Mouse (Mus musculus): ENCODE measurements around the gene Baat.
A peak's percentile ranks its signal among the peaks of the same experiment; 100 is the strongest.
"Not testable (repeated sequence)": the region's sequence is repeated elsewhere in the genome, so short reads cannot be mapped to it uniquely, and the experiment has no call there.

Gene Baat

DNA sequence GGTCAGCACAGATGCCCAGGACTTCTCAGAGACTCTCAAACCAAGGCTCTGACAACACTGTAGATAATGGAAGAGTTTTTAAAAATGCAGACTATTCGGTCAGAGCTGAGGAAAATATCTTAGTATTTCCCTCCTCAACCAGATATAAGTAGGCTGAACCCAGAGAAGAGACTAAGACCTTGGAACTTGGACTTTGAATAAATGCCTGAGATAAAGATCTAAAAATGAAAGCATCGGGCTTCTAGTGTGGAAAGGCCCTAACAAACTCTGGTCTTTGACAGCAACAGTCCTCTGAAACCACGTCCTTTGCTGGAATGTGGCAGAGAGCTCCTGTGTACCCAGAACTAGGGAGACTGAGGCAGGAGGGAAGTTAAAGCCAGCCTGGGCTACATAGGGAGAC is at the start of gene Baat:
Baat (minus strand) TSS at position 172 of the 400 bp plus-strand sequence.
- DNase-seq = no peak

DNA sequence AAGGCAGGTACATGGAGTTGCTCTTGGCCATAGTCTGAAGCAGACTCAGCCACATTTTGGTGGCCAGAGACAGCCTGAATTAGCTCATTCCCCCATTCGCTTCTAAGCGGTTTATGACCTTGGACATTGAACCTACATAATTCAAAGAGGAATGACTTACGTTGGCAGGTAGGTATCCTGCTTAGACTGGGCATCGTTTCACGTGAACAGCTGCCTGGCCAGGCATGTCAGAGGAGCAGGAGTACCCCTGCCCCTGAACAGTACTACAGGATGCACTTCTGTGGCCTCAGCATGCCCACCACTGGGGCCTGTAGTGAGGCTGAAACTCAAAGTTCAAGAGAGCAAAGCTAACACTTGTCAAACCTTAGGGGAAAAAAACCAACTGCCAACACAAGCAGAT is 47.0 kb upstream of the Baat start:
- peak; percentile 55 to 93 for DNase-seq

DNA sequence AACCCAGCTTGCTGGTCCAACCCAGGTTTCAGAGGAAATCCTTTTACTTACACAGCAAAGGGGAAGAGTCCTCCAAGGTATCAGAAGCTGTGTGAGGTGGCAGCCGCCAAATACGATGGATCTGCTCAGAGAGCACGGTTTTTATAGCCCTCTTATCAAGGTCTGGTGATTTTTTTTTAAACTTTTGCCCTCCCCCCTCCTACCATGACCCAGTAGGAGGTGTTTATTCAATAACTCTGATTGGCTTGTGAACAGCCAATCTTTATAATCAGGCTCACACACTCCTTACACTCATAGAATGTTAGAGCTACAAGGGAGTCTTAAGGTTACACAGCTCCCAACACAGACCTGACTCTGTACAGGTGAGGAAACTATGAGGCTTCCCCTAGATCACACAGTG is 43.0 kb upstream of the Baat start, which contains the start of gene Aldob:
Aldob (minus strand) TSS at position 164 of the 400 bp plus-strand sequence.
- DNase-seq = peak; percentile 84 to 87

DNA sequence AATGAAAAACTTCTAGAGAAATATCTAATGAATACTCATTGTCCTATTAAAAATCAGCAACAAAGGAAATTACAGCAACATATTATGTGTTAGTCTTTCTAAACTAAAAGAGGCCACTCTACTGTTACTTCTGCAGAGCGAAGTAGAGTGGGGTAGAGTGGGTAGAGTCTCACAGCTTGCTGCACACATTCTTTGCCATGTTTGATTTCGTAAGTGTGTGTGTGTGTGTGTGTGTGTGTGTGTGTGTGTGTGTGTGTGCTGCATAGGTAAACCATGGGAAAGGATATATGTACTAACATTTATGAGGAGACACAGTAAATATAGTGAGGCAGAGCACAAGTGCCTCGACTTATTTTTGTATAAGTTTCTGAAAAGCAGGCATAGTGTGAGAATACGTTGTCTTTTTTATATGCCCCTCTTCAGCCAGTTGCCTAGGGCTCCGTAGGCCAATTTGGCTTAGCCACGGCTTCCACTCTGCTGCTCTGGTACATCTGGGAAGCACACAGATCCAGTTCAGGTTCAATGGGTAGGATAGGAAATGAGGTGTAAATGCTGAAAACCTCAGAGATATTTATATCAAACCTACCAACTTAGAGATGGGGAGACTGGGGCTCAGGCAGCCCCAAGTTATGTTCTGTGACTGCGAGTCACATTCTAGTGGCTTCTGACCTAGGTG is 41.3 kb upstream of the Baat start:
- no peak for DNase-seq

DNA sequence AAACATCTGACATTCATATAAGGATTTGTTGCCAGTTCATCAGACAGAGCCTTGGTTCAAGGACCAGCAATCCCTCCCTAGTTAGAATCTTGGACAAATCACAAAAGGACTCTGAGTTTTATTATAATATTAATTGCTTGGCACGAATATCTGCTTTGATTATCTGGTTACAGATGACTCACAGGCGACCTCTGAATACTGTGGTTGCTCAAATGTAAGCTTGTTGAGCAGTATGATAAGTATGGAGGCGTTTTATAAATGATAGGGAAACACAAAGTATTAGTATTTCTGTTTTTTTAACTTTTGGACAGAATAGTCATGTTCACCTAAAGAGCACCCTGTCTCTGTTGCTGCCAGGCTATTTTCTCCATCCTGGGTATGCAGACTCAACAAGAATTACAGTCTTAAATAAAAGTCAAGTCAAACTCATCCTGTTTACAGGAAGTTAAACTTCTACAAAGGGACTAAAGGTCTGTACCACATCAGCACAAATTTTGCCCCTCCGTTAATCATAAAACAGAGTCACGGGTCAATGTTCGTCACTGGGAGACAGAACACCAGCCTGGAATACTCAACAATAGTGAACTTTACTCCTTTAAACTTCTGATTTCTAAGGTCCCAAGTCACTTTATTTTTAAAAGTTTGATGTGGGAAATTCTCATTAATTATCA is 40.7 kb upstream of the Baat start:
- peak; percentile 55 to 61 for DNase-seq

DNA sequence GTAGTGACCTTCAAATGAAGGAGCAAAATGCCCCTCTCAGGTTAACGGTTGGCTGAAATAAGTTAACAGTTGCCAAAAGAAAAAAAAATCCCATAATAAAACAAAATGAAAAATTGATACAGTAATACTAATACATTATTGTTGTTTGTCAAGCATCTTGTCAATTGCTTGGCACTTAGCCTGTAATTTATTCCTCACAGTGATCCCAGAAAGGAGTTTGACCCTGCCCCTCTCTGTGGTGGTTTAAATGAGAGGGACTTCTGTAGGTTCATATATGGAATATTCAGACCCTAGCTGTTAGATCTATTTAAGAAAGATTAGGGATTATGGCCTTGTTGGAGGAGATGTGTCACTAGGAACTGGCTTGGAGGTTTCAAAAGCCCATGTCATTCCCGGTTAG is 39.7 kb upstream of the Baat start:
- DNase-seq = no peak

DNA sequence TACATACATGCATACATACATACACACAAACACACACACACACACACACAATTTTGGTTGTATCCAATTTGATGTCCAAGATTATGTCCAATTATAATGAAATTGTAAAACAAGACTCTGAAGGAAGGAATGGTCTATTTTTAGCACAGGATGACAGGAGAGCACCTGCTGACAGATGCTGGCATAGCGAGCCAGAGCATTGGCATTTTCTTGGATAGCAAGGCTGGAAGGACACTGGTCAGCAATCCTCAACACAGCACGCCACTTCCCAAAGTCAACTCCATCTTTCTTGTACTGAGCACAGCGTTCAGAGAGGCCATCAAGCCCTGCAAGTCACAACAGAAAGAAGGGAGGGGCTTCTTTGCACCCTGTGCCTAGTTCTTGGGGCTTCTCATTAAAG is 34.6 kb upstream of the Baat start:
- DNase-seq = peak in 1 of 2 experiments; percentile 47

DNA sequence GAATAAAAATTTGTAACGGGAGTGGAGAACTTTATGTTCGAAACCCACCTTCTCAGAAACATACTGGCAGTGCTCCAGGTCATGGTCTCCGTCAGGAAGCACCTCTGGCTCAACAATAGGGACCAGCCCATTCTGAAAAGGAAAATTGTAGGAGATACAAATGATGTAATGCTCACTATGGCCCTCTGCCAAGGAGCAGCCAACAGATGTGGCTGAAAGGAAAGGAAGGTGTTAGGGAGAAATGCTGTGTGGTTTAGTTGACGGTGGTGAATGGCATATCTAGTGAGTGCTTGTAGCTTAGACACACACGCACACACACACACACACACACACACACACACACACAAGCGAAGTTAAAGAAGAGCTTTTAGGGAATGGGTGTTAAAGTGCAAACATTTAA is 33.3 kb upstream of the Baat start:
- peak in 1 of 2 experiments; percentile 42 for DNase-seq

DNA sequence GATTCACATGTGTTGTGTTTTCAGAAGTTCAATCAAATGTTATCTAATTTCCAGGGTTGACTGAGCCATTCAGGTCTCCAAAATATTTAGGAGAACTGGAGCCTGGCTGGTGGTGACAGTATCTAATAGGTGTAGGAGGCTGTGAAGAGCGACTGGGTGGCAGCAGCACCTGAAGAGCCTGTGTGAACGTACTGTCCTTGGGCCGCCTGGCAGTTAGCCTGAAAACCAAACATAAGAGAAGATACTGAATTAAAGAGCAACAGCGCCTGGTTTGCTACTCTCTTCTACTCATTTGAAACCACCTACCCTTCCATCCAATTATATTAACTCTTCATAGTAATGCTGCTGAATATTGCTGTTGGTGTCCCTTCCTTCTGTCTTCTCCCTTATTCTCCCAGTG is 30.3 kb upstream of the Baat start:
- DNase-seq = peak in 1 of 2 experiments; percentile 46

DNA sequence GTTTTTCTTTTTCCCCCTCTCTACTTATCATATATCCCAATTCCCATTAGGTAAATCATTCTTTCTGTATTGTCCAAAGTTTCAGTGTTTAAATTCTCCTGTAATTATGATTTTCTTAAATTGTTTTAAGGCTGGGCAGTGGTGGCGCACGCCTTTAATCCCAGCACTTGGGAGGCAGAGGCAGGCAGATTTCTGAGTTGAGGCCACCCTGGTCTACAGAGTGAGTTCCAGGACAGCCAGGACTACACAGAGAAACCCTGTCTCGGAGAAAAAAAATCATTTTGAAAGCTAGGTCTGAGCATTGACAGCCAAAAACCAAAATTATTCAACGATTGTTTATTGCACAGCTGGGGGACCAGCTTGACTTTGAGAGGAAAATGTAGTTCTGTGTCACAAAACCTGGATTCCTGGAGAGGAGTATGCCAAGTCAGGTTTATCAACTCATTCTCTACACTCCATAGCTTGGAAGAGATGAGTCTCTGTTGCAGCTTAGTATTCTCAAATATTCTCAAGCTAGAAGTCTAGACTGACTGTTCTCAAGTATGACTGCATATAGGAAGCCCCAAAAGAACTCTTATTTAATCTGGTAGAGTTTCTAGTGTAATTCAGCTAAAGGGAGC is 29.4 kb upstream of the Baat start:
- DNase-seq = peak in 1 of 2 experiments; percentile 53

DNA sequence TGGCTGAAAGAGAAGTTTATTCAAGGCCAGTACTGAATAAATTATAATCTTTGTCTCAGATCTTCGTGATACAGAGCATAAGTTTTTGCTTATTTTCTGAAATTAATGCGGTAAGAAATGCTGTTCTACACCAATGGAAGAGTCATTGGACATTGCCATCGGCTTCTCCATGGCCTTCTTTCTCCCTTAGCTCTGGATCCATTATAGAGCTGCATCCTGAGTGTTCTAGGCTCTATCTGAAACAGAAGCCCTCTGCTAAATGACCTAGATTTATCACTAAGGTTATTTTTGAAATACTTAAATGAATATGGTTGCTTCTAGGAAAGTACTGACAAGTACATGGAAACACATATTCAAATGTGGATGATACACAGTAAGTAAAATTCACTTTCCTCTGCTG is 28.7 kb upstream of the Baat start:
- DNase-seq = no peak

DNA sequence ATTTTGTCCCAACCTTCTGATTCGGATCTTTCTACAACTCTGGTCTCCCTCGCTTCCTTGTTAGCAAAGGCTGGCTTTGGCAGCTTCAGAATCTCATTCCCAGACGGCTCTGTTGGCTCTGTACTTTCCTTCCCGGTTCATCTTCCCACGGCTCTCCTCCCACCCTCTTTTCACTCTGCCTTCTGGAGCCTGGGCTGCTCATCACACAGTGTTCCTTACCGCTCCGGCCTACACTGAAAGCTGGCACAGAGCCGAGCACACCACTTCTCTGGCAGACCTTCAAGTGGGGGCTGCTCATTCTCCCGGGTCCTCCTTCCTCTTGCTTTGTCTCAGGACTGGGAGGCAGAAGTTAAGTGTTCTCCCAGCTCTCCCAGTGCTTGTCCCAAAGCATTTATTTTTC is 16.2 kb upstream of the Baat start:
- DNase-seq = peak in 1 of 2 experiments; percentile 51

DNA sequence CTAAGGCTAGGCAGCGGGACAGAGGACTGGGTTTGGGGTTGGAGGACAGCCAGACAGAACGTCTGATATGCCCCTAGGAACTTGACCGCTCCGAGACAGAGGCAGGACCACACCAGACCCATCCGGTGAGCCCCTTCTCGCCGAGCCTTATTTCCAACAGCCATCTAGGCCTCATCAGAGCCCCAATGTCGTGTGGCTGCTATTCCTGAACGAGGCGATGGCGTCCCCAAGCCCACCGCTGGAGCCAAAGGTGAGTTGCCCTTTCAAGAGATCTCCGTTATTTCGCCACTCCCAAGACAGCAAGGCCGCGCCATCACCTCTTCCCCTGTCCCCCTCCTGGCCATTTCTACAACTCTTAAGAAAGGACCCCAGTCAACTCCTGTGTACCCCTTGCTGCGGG is 15.0 kb upstream of the Baat start:
- no peak for DNase-seq

DNA sequence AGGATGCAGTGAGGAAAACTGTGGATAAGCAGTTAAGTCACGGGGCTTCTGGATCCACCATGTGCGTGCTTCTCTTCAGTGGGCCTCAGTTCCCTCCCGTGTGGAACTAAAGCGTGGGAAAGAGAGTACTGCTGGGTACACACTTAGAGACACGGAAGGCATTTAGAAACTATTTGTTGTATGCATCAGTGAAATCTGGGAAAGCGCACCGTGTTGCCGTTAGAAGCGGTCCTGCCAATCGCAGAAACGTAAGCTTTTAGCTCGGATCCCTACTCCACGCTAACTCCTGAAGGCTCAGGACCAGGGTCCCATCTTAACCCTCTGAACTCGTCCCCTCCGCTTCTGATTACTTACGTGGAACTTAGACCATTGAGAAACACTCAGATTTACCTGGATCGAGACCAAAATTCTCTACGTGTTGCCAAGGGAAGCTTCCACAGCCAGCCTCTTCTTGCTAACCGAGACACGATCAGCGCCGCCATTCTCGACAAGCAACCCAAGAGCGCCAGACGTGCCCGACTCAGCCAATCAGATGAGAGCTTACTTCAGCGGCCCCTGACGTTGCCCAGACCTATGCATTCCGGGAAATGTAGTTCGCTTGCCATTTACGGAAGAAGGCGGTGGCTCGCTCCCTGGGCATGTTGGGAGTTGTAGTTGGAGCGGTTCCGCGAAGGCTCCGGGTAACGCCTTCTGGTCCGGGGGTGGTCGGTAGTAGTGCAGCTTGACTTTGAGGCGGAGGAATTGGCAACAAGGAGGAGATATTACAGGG is 14.4 kb upstream of the Baat start, which contains the start of the genes Mrpl50 and Zfp189:
Mrpl50 (minus strand) TSS at position 522 of the 769 bp plus-strand sequence.
Zfp189 (plus strand) TSS at position 605 of the 769 bp plus-strand sequence.
- peak; percentile 95 to 98 for DNase-seq

DNA sequence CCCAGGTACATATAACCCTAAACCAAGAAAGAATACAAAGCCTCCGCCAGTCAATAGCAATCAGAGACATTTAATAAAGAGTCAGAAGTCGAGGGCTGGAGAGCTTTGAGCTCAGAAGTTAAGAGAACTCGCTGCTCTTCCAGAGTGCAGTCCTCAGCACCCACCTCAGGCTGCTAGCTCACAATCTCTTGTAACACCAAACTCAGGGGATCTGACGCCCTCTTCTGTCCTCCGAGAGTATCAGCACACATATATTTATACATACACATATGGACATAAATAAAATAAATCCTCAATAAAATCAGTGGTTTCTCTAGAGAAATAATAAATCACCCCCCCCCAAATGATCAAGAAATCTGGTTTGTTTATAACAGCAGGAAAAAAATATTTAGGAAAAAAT is 13.1 kb upstream of the Baat start:
- no peak for DNase-seq

DNA sequence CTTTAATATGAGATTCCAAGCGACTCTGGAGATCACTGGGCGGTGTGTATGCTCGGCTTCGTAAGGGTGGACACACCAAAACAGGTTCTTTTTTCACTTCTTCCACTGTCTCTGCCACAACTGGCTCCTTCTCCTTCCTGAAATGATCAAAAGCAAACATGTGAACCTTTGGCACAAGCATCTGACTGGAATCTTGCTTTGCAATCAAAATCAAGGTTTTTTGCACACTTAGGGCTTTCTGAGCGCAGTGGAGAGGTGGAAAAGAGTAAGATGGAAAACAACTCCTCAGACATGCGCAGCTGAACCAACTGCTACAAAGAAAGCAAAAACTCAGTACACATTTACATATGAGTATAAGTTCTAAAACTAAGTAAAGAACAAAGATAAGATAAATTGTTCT is 8.1 kb upstream of the Baat start:
- peak in 1 of 2 experiments; percentile 22 for DNase-seq

DNA sequence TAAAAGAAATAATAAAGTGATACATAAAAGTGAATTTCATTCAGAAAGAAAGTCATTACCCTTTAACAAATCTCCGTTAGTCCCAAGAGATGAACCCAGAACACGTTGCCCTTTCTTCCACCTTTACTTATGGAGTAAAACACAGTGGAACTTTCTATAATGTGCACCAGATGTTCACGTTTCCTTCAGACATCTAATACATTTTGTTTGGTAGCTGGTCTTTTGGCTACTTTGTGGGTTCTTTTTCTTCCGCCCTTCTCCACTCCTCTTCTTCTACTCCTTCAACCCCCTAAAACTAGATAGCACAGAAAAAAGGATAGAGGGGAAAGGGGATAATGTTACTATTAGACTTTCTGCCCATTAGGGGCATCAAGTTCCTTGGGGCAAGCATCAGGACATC is 6.3 kb upstream of the Baat start:
- DNase-seq = no peak

DNA sequence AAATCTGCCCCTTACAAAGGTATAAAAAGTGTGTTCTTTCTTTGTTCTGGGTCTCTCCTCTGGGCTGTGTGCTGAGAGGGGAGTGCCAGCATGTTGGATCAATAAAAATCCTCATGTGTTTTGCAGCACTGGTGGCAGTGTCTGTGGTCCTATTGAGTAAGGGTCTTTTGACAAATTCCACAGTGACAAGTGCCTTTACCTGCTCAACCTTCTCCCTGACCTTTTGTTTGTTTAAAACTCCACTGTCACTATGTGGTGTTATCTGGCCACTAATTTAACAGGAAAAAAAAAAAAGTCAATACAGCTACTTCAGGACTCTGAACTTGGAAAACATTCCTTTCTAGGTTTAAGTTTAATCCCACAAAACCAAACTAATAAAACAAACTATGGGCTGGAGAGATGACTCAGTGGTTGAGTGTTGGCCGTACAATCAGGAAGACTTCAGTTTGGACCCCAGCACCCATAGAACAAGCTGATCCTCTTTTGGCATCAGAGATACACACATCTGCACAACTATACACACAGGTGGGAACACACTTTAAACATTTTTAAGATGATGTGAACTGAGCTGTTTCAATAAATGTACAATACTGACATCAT is 4.0 kb upstream of the Baat start:
- DNase-seq = not testable (repeated sequence)

DNA sequence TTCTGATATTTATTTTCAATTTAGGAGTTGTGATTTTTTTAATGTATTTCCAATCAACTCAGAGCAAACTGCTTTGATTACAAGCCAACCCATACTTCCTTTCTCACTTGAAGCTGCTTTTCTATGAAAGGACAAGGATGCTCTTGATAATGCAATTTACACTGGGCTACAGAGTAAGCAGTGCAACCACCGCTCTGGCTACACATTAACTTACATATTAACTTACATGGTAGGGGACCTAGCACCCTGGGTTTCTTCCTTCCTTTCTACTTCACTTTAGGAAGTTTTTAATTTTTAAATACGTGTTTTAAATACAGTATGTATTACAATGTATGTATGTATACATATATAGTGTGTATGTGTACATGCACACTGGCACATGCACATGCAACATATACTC is 2.8 kb upstream of the Baat start:
- no peak for DNase-seq

DNA sequence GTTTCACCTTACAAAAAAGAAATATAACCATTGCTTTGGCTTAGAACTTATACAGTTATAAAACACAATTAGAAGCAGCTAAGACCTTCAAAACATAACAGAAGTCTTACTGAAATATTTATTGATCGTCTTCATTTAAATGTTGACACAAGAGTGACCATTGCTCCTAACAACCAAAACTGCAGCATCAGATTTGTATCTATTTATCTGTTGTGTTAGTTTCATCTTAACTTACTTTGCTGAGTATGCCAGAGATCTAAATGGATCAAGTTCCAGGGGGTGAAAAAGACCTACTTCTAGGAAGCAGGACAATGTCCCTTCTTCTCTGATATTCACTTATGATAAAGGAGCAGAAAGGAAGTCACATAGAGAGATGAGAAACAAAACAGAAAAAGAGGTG is 2.8 kb downstream of the Baat start:
- no peak for DNase-seq

DNA sequence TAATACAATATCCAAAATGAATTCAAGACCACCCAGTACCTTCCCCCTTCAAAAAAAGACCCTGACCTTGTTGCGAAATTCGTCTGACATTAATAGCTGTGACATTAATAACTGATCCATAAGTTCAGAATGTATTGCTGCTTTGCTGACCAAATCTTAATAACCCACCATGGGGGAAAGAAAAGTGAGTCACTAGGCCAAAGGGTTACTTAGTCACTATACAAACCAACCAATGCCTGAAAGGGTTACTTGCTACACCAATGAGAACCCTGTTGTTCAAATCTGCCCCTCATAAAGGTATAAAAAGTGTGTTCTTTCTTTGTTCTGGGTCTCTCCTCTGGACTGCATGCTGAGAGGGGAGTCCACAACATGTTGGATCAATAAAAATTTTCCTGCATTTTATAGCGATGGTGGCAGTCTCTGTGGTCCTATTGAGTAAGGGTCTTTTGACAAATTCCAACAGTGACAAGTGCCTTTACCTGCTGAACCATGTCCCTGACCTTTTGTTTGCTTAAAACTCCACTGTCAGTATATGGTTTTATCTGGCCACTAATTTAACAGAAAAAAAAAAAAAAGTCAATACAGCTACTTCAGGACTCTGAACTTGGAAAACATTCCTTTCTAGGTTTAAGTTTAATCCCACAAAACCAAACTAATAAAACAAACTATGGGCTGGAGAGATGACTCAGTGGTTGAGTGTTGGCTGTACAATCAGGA is 20.3 kb downstream of the Baat start:
- DNase-seq = not testable (repeated sequence)

DNA sequence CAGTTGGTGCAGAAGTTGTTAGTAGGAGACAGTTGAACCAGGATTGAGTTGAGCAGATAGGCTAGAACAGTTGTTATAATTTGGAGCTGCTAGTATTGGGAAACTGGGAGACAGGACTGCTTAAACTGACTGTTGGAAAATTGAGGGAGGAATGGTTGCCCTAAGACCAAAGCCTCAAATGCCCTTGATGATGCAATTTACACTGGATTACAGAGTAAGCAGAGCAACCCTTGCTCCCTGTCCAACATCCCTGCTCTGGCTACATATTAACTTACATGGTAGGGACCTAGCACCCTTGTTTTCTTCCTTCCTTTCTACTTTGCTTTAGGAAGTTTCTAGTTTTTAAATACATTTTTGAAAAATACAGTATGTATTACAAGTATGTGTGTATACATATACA is 20.9 kb downstream of the Baat start:
- peak; percentile 63 to 76 for DNase-seq

All from kidney, postnatal 25 days (tissue).